Mouse (Mus musculus): ENCODE measurements around the gene Smoc2. TPM values are rescaled to one million over a fixed set of nuclear protein-coding genes. Genes with fewer than 3 reads are reported as not detected.

Smoc2 gene
- polyA plus RNA-seq, 1 experiment from 2014 or later: 2.9 TPM

Other genes starting within 250 kb of the Smoc2 start
- gene Gm7358, start 220.0 kb upstream of the Smoc2 start, polyA plus RNA-seq (2015; fragmentation: Nextera tagmentation; extraction: Ambion mirVana): not detected in 2 replicates
- 1.7 and 2.9 TPM in 2 replicates for gene Dact2, start 75.2 kb upstream of the Smoc2 start, polyA plus RNA-seq (2015; fragmentation: Nextera tagmentation; extraction: Ambion mirVana)

Measured in midbrain, embryonic 15.5 days (tissue).